In genomic region chr14:47105174-47105557, GRCm38 (mm10) we compare ENCODE assay signal across 22 mouse cellular contexts.
DNase-seq lines count a peak whose midpoint lies in the region; ATAC-seq and TF ChIP-seq lines count a peak whose summit lies in the region.
"Had no signal": no experiment of that assay in that cellular context is flagged by ENCODE, and none has a peak within 500 bp of the region (broad histone marks: within the 10 kb centered on the region; RNA-seq: fewer than 3 reads in every experiment).

No protein-coding gene starts in this region.

- H3K27me3 ChIP-seq in liver, embryonic 15.5 days: no peaks in the 10 kb centered on the region
- H3K27me3 ChIP-seq in embryonic facial prominence, embryonic 14.5 days (replicated peaks; ENCODE audit: control insufficient read depth, insufficient read depth, low read length): no peaks in the 10 kb centered on the region
- no peaks in the 10 kb centered on the region for H3K27me3 ChIP-seq in small intestine, adult 2 months (ENCODE audit: control insufficient read depth, insufficient read depth, low read length)
- no peaks in the 10 kb centered on the region for H3K27me3 ChIP-seq in forebrain, embryonic 10.5 days (ENCODE audit: poor library complexity, severe bottlenecking)
- H3K27me3 ChIP-seq: heart, embryonic 12.5 days; kidney, embryonic 15.5 days; midbrain, embryonic 13.5 days had no signal

- no peak overlapping the region for H3K4me3 ChIP-seq in liver, embryonic 15.5 days (replicated peaks)
- H3K4me3 ChIP-seq in embryonic facial prominence, embryonic 14.5 days (ENCODE audit: low read depth, low read length): no peak overlapping the region
- no peak overlapping the region; the same call in 1 of the 2 replicates for H3K4me3 ChIP-seq in small intestine, adult 2 months (ENCODE audit: low read depth, low read length)
- no peak overlapping the region for H3K4me3 ChIP-seq in forebrain, embryonic 10.5 days
- H3K4me3 ChIP-seq: heart, embryonic 12.5 days; kidney, embryonic 15.5 days; midbrain, embryonic 13.5 days had no signal

- H3K4me2 ChIP-seq in liver, embryonic 15.5 days: peak overlapping the region; percentile 48; the same call in 1 of the 2 replicates
- H3K4me2 ChIP-seq in embryonic facial prominence, embryonic 14.5 days (ENCODE audit: low read depth, low read length): no peak overlapping the region
- H3K4me2 ChIP-seq: heart, embryonic 12.5 days; midbrain, embryonic 13.5 days had no signal

- H3K36me3 ChIP-seq in liver, embryonic 15.5 days (replicated peaks): no peaks in the 10 kb centered on the region
- H3K36me3 ChIP-seq in embryonic facial prominence, embryonic 14.5 days (ENCODE audit: control insufficient read depth, insufficient read depth, low read length): 0 out of 2 replicates have a peak, but pooled peaks cover 4% of the 10 kb centered on the region
- no peaks in the 10 kb centered on the region for H3K36me3 ChIP-seq in small intestine, adult 2 months (ENCODE audit: control insufficient read depth, insufficient read depth, low read length)
- H3K36me3 ChIP-seq in forebrain, embryonic 10.5 days (replicated peaks): no peaks in the 10 kb centered on the region
- H3K36me3 ChIP-seq: kidney, embryonic 15.5 days; midbrain, embryonic 13.5 days had no signal

- no peak for ATAC-seq in liver, embryonic 15.5 days (ENCODE audit: insufficient read depth)
- peak; percentile 41 for ATAC-seq in CD4-positive, CD25-positive, alpha-beta regulatory T cell, adult 4 months
- no peak for ATAC-seq in embryonic facial prominence, embryonic 14.5 days (ENCODE audit: low read depth)
- ATAC-seq: forebrain, postnatal 0 days; hindbrain, postnatal 0 days; midbrain, embryonic 13.5 days had no signal

- intact Hi-C loops in heart, postnatal 36 days (cut with DNase I): no loop called here

- H3K4me1 ChIP-seq in liver, embryonic 15.5 days (replicated peaks): no peaks in the 10 kb centered on the region
- H3K4me1 ChIP-seq in embryonic facial prominence, embryonic 14.5 days (ENCODE audit: control insufficient read depth, insufficient read depth, low read length): peaks cover 12% of the 10 kb centered on the region
- H3K4me1 ChIP-seq in small intestine, adult 2 months (ENCODE audit: control insufficient read depth, insufficient read depth, insufficient read length, low read length): peaks cover 4% of the 10 kb centered on the region; the same call in 1 of the 2 replicates
- H3K4me1 ChIP-seq in forebrain, embryonic 10.5 days: peaks cover 9% of the 10 kb centered on the region
- H3K4me1 ChIP-seq: midbrain, embryonic 13.5 days had no signal

- no peak for TF ChIP-seq CTCF in small intestine, adult 2 months (IDR thresholded peaks at IDR 0.05; ENCODE audit: extremely low read depth, insufficient read length, insufficient replicate concordance, low read depth, low read length)

- no peaks in the 10 kb centered on the region for H3K9me3 ChIP-seq in liver, embryonic 15.5 days (replicated peaks)
- no peaks in the 10 kb centered on the region for H3K9me3 ChIP-seq in embryonic facial prominence, embryonic 14.5 days (ENCODE audit: control insufficient read depth, low read length)
- no peaks in the 10 kb centered on the region for H3K9me3 ChIP-seq in forebrain, embryonic 10.5 days
- H3K9me3 ChIP-seq: heart, embryonic 12.5 days; kidney, embryonic 15.5 days; megakaryocyte, embryonic 14.5 days; midbrain, embryonic 13.5 days had no signal

- DNase-seq in liver: no peak
- no peak for DNase-seq in embryonic facial prominence, embryonic 14.5 days (ENCODE audit: low spot score)
- DNase-seq in forebrain, embryonic 10.5 days (ENCODE audit: extremely low spot score, low spot score): no peak
- DNase-seq in left cerebral cortex, adult 8-10 months (ENCODE audit: low spot score in 2 of 2): no peak
- no peak for DNase-seq in heart, postnatal 36 days
- DNase-seq: cerebellum, adult 11-12 months; cerebellum, postnatal 10 days; forebrain, postnatal 0 days; heart, adult 18-20 months; heart, postnatal 10 days; kidney, adult 11 months; layer of hippocampus, postnatal 36 days; right cerebral cortex, postnatal 14 days had no signal

- 58% methylated on average over 3 of the region's 3 CpGs for WGBS in liver, embryonic 15.5 days (ENCODE audit: insufficient replicate concordance)
- 68% methylated on average over 3 of the region's 3 CpGs for WGBS in embryonic facial prominence, embryonic 14.5 days
- 24% methylated on average over 3 of the region's 3 CpGs for WGBS in small intestine, adult 2 months
- WGBS in forebrain, embryonic 10.5 days: 90% methylated on average over 3 of the region's 3 CpGs

- no peak overlapping the region for H3K9ac ChIP-seq in liver, embryonic 15.5 days
- no peak overlapping the region for H3K9ac ChIP-seq in embryonic facial prominence, embryonic 14.5 days (ENCODE audit: low read depth, low read length)
- H3K9ac ChIP-seq: forebrain, postnatal 0 days; heart, embryonic 12.5 days; kidney, embryonic 15.5 days; liver, embryonic 14.5 days; midbrain, embryonic 13.5 days had no signal

- no peak overlapping the region for H3K27ac ChIP-seq in liver, embryonic 15.5 days (replicated peaks)
- peak overlapping the region; percentile 61; the same call in 1 of the 2 replicates for H3K27ac ChIP-seq in embryonic facial prominence, embryonic 14.5 days (replicated peaks; ENCODE audit: low read depth, low read length)
- H3K27ac ChIP-seq in small intestine, adult 2 months (ENCODE audit: insufficient read depth, low read depth, low read length): 0 out of 2 replicates have a peak overlapping the region, but pooled peaks have one; percentile 39
- no peak overlapping the region for H3K27ac ChIP-seq in forebrain, embryonic 10.5 days
- H3K27ac ChIP-seq: hindbrain, postnatal 0 days; kidney, embryonic 15.5 days; liver, embryonic 14.5 days; midbrain, embryonic 13.5 days had no signal

- no peak for TF ChIP-seq POLR2A in small intestine, adult 2 months (IDR thresholded peaks at IDR 0.05; ENCODE audit: low read depth, low read length)

Comparison
In these comparisons a context has a peak if more than half of its experiments do, and no peak if none do; other contexts are left out.
1. H3K27ac ChIP-seq: peak in embryonic facial prominence, embryonic 14.5 days (single experiment) and small intestine, adult 2 months (single experiment); none in liver, embryonic 15.5 days (single experiment) and forebrain, embryonic 10.5 days (single experiment).